Mouse (Mus musculus): ENCODE data around the gene Kif2a.
A peak's percentile ranks its signal among the peaks of the same experiment; 100 is the strongest.
"Not testable (repeated sequence)": the region's sequence is repeated elsewhere in the genome, so short reads cannot be mapped to it uniquely, and the experiment has no call there.

Gene Kif2a

GRCm38 (mm10) chr13:107019443-107019842 is 2.5 kb downstream of the Kif2a start:
- DNase-seq (ENCODE audit: low spot score) = no peak

DNA sequence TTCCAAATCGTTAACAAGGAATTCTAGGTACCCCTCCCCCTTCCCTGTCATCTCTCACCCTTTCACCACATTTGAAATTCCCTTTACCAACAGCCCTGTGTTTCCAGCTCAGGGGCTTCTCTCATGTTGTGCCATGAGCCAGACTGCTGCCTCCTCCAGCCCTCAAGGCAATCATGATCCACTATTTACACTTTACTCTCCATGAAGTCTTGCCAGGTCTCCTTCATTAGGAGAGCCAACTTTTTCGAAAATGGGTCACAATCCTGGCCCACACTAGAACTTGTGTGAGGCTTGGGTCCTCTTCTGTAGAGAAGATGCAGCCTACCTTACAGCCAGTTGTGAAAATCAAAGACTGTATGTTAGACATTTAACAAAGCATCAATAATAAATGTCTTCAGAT is 8.0 kb downstream of the Kif2a start:
- DNase-seq (ENCODE audit: low spot score) = no peak

DNA sequence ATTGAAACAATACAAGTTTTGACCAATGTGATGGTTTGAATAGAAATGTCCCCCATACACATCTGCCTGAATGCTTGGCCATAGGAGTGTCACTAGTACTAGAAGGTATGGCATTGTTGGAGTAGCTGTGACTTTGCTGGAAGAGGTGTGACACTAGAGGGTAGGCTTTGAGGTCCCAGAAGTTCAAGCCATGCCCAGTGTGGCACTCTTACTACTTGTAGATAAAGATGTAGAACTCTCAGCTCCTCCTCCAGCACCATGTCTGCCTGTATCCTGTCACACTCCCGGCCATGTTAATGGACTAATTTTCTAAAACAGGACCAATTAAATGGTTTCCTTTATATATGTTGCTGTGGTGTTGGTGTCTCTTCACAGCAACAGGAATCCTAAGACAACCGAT is 10.3 kb downstream of the Kif2a start:
- no peak for DNase-seq (ENCODE audit: low spot score)

DNA sequence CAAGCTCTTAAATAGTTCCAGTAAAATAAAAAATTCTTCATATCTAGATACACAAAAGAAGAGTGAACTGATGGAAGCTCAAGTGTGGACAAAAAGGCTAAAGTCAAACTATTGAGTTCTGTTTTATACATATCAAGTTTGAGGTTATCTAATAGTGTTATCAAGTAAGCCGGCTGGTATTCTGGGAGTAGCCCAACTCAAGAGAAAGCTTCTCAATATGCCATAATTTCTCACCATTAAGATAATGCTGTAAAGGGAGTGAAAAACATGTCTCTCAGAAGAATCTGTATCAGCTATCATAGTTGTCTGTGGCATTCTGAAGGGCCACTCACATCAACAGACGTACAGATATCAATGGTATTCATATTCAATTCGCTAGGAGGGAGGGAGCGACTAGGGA is 13.8 kb downstream of the Kif2a start:
- no peak for DNase-seq (ENCODE audit: low spot score)

GRCm38 (mm10) chr13:107003211-107003610 is 18.7 kb downstream of the Kif2a start:
- DNase-seq (ENCODE audit: low spot score) = no peak

GRCm38 (mm10) chr13:106998671-106999070 is 23.3 kb downstream of the Kif2a start:
- DNase-seq (ENCODE audit: low spot score) = no peak

DNA sequence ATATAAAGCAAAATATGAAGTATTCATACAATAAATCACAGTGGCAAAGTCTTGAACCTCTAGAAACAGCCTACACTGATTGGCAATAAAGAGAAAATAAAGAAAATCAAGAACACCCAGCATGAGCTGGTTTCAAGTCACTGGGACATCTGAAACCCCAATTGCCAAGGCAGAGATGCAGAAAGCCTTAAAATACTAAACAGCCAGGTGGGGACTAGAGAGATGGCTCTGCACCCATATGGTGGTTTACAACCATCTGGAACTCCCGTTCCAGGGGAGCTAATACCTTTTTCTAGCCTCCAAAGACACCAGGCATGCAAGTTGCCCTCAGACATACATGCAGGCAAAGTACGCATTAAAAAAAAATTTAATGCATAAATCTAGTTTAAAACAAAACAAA is 23.9 kb downstream of the Kif2a start:
- no peak for DNase-seq (ENCODE audit: low spot score)

DNA sequence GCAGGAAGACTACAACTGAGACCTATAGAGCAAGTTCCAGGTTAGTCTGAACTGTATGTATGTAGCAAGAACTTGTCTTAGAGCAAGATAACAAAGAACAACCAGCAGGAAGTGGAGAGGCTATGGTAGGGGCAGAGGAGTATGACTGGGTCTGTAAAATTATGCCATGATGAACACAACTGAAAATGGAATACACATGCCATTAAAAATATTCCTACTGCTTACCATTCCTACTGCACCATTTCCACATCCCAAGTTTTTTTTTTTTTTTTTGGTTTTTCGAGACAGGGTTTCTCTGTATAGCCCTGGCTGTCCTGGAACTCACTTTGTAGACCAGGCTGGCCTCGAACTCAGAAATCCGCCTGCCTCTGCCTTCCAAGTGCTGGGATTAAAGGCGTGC is 24.4 kb downstream of the Kif2a start:
- DNase-seq (ENCODE audit: low spot score) = not testable (repeated sequence)

DNA sequence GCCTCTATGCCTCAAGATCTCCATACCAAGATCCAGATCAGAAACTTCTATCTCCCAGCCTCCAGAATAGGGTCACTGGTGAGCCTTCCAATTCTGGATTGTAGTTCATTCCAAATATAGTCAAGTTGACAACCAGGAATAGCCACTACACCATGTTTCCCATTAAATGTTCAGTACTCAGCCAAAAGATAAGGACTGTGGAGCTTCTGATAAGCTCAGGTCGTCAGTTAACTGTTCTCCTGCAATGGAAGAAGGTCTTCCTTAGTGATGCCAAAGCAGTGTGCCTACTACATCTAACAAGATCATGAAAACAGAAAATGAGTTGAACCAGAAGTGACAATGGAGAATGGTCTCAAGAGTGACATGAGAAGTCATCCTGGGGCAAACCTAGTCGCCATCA is 25.0 kb downstream of the Kif2a start:
- DNase-seq (ENCODE audit: low spot score) = no peak

DNA sequence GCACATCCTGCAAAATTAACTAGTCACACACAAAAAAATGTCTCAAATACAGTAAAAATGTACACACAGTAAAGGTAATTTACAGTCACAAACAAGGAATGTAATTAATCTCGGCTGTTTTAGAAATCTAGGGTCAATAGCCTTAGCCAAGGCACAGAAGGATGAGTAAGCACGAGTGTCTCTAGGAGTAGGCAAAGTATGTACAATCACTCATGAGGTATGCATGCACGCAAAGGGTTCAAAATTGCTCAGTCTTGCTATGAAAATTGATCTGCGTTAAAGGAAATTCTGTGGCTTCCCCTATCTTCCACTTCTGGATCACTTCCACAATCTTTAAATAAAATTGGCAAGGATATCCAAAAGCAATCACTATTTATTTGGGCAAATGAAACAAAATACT is 60.4 kb downstream of the Kif2a start:
- DNase-seq (ENCODE audit: low spot score) = no peak

GRCm38 (mm10) chr13:106960557-106960956 is 61.4 kb downstream of the Kif2a start:
- no peak for DNase-seq (ENCODE audit: low spot score)

DNA sequence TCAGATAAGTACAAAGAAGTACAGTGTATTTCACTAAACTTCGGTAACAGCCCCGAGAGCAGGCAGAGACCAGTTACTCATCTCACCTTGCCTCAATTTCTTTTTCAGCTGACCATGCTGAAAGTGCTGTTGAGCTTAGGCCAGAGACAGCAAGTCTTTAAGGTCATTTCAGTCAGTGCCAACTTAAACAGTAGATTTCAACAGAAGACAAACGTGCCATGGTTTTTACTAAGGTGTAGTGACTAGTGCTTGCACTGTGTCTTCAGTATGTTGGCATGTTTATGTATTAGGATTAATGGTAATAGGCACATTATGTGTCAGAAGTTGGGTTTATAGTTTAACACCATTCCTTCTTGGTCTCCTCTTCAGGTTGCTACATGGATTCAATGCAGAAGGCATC is 63.6 kb downstream of the Kif2a start:
- DNase-seq (ENCODE audit: low spot score) = no peak

DNA sequence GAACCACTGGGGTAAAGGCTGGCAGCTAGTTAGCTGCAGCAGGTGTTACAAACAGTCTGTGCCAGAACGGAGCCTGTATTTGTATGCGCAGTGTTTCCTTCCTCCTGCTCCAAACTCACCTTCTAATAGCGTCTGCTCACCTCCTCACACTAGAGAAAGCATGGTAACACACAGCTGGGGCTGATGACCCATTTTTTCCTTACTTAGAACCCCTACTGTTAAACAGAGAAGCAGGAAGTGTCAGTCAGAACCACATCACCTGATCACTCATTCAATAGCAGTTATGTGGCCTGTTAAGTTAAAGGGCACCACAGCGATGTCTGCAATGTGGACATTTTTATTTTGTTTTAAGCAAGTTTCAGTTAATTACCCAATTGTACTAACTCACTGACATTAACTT is 64.4 kb downstream of the Kif2a start:
- DNase-seq (ENCODE audit: low spot score) = no peak

GRCm38 (mm10) chr13:106954880-106955279 is 67.0 kb downstream of the Kif2a start:
- DNase-seq (ENCODE audit: low spot score) = no peak

GRCm38 (mm10) chr13:106947583-106947982 is 74.3 kb downstream of the Kif2a start:
- DNase-seq (ENCODE audit: low spot score) = no peak

GRCm38 (mm10) chr13:106946594-106947540 is 75.1 kb downstream of the Kif2a start, which contains the start of gene Dimt1:
Gene Dimt1 (plus strand): TSS chr13:106947127.
- DNase-seq (ENCODE audit: low spot score) = peak; percentile 96

- DNase-seq (ENCODE audit: low spot score) = no peak
These were observed 76.4 kb downstream of the Kif2a start for GRCm38 (mm10) chr13:106945518-106945917.

GRCm38 (mm10) chr13:106942721-106943120 is 79.2 kb downstream of the Kif2a start:
- no peak for DNase-seq (ENCODE audit: low spot score)

DNA sequence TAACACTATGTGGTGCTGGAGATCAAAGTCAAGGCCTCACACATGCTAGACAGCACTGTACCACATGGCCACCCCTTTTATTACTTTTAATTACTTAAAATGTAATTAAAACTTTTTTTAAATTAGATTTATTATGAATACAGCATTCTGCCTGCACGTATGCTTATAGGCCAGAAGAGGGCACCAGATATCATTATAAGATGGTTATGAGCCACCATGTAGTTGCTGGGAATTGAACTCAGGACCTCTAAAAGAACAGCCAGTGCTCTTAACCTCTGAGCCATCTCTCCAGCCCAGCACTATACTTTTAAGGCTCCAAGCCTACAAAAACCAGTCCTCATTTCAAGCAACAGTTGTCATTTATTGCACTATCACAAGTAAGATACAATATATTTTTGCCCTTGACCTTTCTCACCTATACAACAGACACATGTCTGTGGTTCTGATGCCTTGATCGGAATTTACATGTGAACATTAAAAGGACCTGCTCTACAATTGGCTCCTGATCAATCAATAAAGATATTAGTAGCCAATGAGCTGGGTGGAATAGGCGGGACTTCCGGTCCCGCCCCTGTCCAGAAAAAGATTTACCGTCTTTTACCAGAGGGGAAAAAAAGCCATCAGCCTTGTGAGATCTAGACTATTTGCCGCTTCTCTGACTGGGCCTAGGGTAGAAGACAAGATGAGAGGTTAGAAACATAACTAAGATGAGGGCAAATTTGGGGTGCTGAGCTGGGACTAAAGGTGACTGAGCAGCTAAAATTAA is 80.5 kb downstream of the Kif2a start:
- DNase-seq (ENCODE audit: low spot score) = no peak

- DNase-seq (ENCODE audit: low spot score) = no peak
These were observed 84.8 kb downstream of the Kif2a start for GRCm38 (mm10) chr13:106937138-106937472.

DNA sequence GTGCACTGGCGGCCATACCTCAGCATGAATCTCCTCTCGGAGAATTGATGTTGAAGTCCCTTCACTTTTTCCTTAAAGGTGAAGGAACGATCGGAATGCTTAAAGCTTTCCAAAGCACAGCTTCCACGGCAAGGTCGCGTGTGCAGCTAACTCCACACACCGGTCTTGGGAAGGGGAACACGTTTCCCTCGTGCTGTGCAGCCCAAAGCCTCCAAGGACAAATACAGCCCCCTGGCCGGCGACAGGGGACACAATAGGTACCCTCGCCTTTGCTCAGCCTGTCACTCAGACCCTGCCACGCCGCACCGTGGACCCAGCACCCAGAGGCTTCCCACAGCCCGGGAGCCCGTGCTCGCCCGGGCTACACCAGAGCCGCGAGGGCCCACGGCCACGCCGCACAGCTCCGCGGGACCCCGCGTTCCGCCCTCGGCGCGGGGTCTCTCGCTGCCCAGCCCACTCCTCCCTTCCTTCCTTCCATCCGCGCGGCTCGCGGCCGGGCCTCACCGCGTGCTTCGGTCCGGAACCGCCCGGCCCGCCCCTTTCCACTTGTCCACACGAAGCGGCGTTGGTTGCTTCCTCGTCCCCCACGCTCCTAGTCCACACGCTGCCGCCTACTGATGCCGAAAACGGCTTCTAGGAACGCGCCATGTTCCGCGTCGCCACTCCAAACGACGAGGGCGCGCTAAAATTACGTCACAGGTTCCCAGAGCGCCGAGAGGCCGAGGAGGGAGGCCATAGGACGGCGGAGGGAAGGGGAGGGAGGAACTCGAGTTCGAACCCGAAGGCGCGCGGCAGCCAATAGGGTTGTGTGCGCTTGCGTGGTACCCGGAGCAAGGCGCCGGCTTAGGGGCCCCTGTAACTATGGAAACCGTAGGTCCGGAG is 85.4 kb downstream of the Kif2a start, which contains the start of gene Ipo11:
Gene Ipo11 (minus strand): TSS at position 703 of the 882 bp plus-strand sequence.
- peak; percentile 93 for DNase-seq (ENCODE audit: low spot score)

DNA sequence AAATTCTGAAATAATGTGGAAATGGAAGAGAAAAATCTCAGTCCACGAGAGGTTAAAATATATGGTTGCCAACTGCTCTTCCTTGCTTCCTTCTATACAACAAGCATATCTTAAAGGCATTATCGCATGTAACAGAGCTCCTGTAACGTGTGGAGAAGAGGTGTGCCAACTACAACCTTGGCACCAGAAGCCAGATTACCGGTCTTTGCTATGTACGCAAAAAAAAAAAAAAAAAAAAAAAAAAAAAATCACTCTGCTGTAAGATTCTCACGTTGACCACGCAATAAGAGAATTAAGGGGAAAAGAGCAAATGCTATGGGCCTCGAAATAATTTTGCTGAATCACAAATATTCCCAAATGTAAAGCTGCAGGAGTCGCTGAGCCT is 86.1 kb downstream of the Kif2a start:
- no peak for DNase-seq (ENCODE audit: low spot score)

Measured in testis, postnatal 14 days (tissue).